Mouse (Mus musculus) MEL (cell line): ENCODE data around the gene Gstm2. TPM values are rescaled to one million over a fixed set of nuclear protein-coding genes. Genes with fewer than 3 reads are reported as not detected.

Experiments
- DNase-seq: peaks from one replicate; pipeline ENCODE4 v3.0.0; 2011; ENCODE audit warnings: low read depth, low spot score
- H3K27ac ChIP-seq: 2 replicates; pipeline ENCODE4 v1.5.1; 2012; ENCODE audit warnings: low read depth, mild to moderate bottlenecking, control low read depth, low read length, moderate library complexity; ENCODE audit not compliant: control insufficient read depth
- H3K27me3 ChIP-seq, 2 experiments: fragments of 150-350 bp in 1 of 2; sonication (generic) in 1 of 2; 2 replicates each; pipeline ENCODE4 v1.6.1; 2012; ENCODE audit warnings: low read length in 2 of 2, mild to moderate bottlenecking in 2 of 2, improper control_type of control experiment in 1 of 2, moderate library complexity in 1 of 2; ENCODE audit not compliant: insufficient read depth in 2 of 2, control insufficient read depth in 1 of 2
- H3K36me3 ChIP-seq, 2 experiments: 2 replicates each; pipeline ENCODE4 v1.6.1; 2012 to 2014; ENCODE audit warnings: low read length in 2 of 2, improper control_type of control experiment in 1 of 2, inconsistent platforms in 1 of 2, mild to moderate bottlenecking in 1 of 2; ENCODE audit not compliant: insufficient read depth in 2 of 2, control insufficient read depth in 1 of 2
- H3K4me1 ChIP-seq, 2 experiments: fragments of 150-350 bp in 1 of 2; sonication (generic) in 1 of 2; 2 replicates each; pipeline ENCODE4 v1.6.1; 2012; ENCODE audit warnings: low read length in 2 of 2, improper control_type of control experiment in 1 of 2, mild to moderate bottlenecking in 1 of 2; ENCODE audit not compliant: insufficient read depth in 2 of 2, control insufficient read depth in 1 of 2
- H3K4me3 ChIP-seq, 2 experiments: fragments of 150-350 bp in 1 of 2; sonication (generic) in 1 of 2; 2 replicates each; pipeline ENCODE4 v1.5.1; 2012; ENCODE audit warnings: low read depth in 2 of 2, low read length in 2 of 2, mild to moderate bottlenecking in 2 of 2, moderate library complexity in 2 of 2, control low read depth in 1 of 2, improper control_type of control experiment in 1 of 2; ENCODE audit not compliant: control insufficient read depth in 1 of 2, insufficient read depth in 1 of 2
- H3K79me2 ChIP-seq: 2 replicates; pipeline ENCODE4 v1.6.1; 2012; ENCODE audit warnings: mild to moderate bottlenecking, low read length, moderate library complexity; ENCODE audit not compliant: control insufficient read depth, poor library complexity, insufficient read depth
- H3K9ac ChIP-seq: 2 replicates; pipeline ENCODE4 v1.6.1; 2012; ENCODE audit warnings: low read depth, mild to moderate bottlenecking, control low read depth, low read length, moderate library complexity; ENCODE audit not compliant: control insufficient read depth, poor library complexity, severe bottlenecking
- H3K9me3 ChIP-seq: fragments of 150-350 bp; sonication (generic); replicated peaks from 2 replicates; pipeline ENCODE4 v1.6.1; 2012; ENCODE audit warnings: mild to moderate bottlenecking, low read length, improper control_type of control experiment, moderate library complexity; ENCODE audit not compliant: insufficient read depth
- BHLHE40 ChIP-seq: IDR thresholded peaks from 2 replicates; pipeline ENCODE4 v1.6.1; 2012; ENCODE audit warnings: low read depth, mild to moderate bottlenecking, inconsistent platforms, low read length, improper control_type of control experiment, borderline replicate concordance
- CHD1 ChIP-seq: IDR thresholded peaks from 2 replicates; pipeline ENCODE4 v1.6.1; 2012; ENCODE audit warnings: low read depth, mild to moderate bottlenecking, inconsistent platforms, low read length, improper control_type of control experiment
- CHD2 ChIP-seq: IDR thresholded peaks from 2 replicates; pipeline ENCODE4 v1.6.1; 2011; ENCODE audit warnings: low read length, improper control_type of control experiment
- CTCF ChIP-seq, 3 experiments: IDR thresholded peaks in 2 of 3; conservative IDR thresholded peaks in 1 of 3; 2 replicates each; pipeline ENCODE4 v1.5.1; 2011 to 2012; ENCODE audit warnings: low read length in 3 of 3, low read depth in 2 of 3, mild to moderate bottlenecking in 2 of 3, improper control_type of control experiment in 1 of 3, inconsistent platforms in 1 of 3, mixed read lengths in 1 of 3, moderate library complexity in 1 of 3; ENCODE audit not compliant: control insufficient read depth in 1 of 3, insufficient read depth in 1 of 3, poor library complexity in 1 of 3, severe bottlenecking in 1 of 3
- EP300 ChIP-seq, 2 experiments: IDR thresholded peaks; 2 replicates each; pipeline ENCODE4 v1.6.1; 2011; ENCODE audit warnings: improper control_type of control experiment in 2 of 2, low read length in 2 of 2, low read depth in 1 of 2, mild to moderate bottlenecking in 1 of 2
- GATA1 ChIP-seq: IDR thresholded peaks from 2 replicates; pipeline ENCODE4 v1.6.1; 2011; ENCODE audit warnings: low read depth, low read length, improper control_type of control experiment
- HCFC1 ChIP-seq: IDR thresholded peaks from 2 replicates; pipeline ENCODE4 v1.6.1; 2012; ENCODE audit warnings: low read depth, mild to moderate bottlenecking, inconsistent platforms, low read length, improper control_type of control experiment, moderate library complexity
- KAT2A ChIP-seq: conservative IDR thresholded peaks from 2 replicates; pipeline ENCODE4 v1.6.1; 2012; ENCODE audit warnings: low read depth, low read length, improper control_type of control experiment, inconsistent platforms
- MAX ChIP-seq: IDR thresholded peaks from 2 replicates; pipeline ENCODE4 v1.6.1; 2011; ENCODE audit warnings: low read length, improper control_type of control experiment
- MEF2A ChIP-seq: IDR thresholded peaks from 2 replicates; pipeline ENCODE4 v1.6.1; 2014; ENCODE audit warnings: low read depth, mild to moderate bottlenecking, inconsistent platforms, low read length, improper control_type of control experiment; ENCODE audit not compliant: poor library complexity, insufficient replicate concordance, severe bottlenecking; ENCODE audit errors: extremely low read depth
- MXI1 ChIP-seq: IDR thresholded peaks from 2 replicates; pipeline ENCODE4 v1.6.1; 2011; ENCODE audit warnings: mild to moderate bottlenecking, low read depth, low read length, improper control_type of control experiment
- MYB ChIP-seq: IDR thresholded peaks from 2 replicates; pipeline ENCODE4 v1.6.1; 2011; ENCODE audit warnings: mild to moderate bottlenecking, low read depth, low read length, improper control_type of control experiment
- MYC ChIP-seq: IDR thresholded peaks from 2 replicates; pipeline ENCODE4 v1.6.1; 2011; ENCODE audit warnings: low read depth, mild to moderate bottlenecking, low read length, improper control_type of control experiment, moderate library complexity
- POLR2AphosphoS2 ChIP-seq: IDR thresholded peaks from 2 replicates; pipeline ENCODE4 v1.6.1; 2011; ENCODE audit warnings: low read length, improper control_type of control experiment
- RAD21 ChIP-seq: IDR thresholded peaks from 2 replicates; pipeline ENCODE4 v1.6.1; 2011; ENCODE audit warnings: mild to moderate bottlenecking, low read depth, low read length, improper control_type of control experiment
- RCOR1 ChIP-seq: IDR thresholded peaks from 2 replicates; pipeline ENCODE4 v1.6.1; 2012; ENCODE audit warnings: low read depth, mild to moderate bottlenecking, inconsistent platforms, low read length, improper control_type of control experiment
- TAL1 ChIP-seq: IDR thresholded peaks from 2 replicates; pipeline ENCODE4 v1.6.1; 2012; ENCODE audit warnings: mild to moderate bottlenecking, inconsistent platforms, low read length, moderate library complexity, mixed read lengths
- TBP ChIP-seq: IDR thresholded peaks from 2 replicates; pipeline ENCODE4 v1.8.0; 2011; ENCODE audit warnings: low read depth, low read length, improper control_type of control experiment
- USF2 ChIP-seq, 2 experiments: IDR thresholded peaks; 2 replicates each; pipeline ENCODE4 v1.6.1; 2011 to 2012; ENCODE audit warnings: improper control_type of control experiment in 2 of 2, low read length in 2 of 2, borderline replicate concordance in 1 of 2, inconsistent platforms in 1 of 2, low read depth in 1 of 2, mild to moderate bottlenecking in 1 of 2; ENCODE audit not compliant: insufficient read depth in 1 of 2
- ZC3H11A ChIP-seq: IDR thresholded peaks from 2 replicates; pipeline ENCODE4 v1.6.1; 2012; ENCODE audit warnings: low read depth, mild to moderate bottlenecking, inconsistent platforms, low read length, improper control_type of control experiment
- ZKSCAN1 ChIP-seq: IDR thresholded peaks from 2 replicates; pipeline ENCODE4 v1.6.1; 2012; ENCODE audit warnings: low read depth, mild to moderate bottlenecking, inconsistent platforms, low read length, improper control_type of control experiment, moderate library complexity
- ZMIZ1 ChIP-seq: IDR thresholded peaks from 2 replicates; pipeline ENCODE4 v1.6.1; 2012; ENCODE audit warnings: low read depth, mild to moderate bottlenecking, inconsistent platforms, low read length, improper control_type of control experiment, moderate library complexity
- ZNF384 ChIP-seq: IDR thresholded peaks from 2 replicates; pipeline ENCODE4 v1.6.1; 2012; ENCODE audit warnings: low read depth, mild to moderate bottlenecking, inconsistent platforms, low read length, improper control_type of control experiment
- polyA plus RNA-seq, 2 experiments: library from polyadenylated mRNA; stranded (reverse) in 1 of 2; unstranded in 1 of 2; fragments of >175 nt in 1 of 2; fragments of >200 nt in 1 of 2; gene quantifications; 2 replicates each; pipeline versions ENCODE4 v1.2.1 to v1.2.4; 2012; ENCODE audit warnings: low replicate concordance in 2 of 2, low read depth in 1 of 2; ENCODE audit not compliant: insufficient read length in 2 of 2, insufficient read depth in 1 of 2, missing spikeins in 1 of 2
- total RNA-seq: library from RNA; depleted of rRNA; stranded (reverse); fragments of 300-350 nt; gene quantifications from 2 replicates; pipeline ENCODE4 v1.2.3, GENCODE M21; 2012

Gene Gstm2
- total and polyA plus RNA-seq, 3 experiments, result not detected

GRCm38 (mm10) chr3:107935888-107936287, 50.4 kb downstream of the Gstm2 start:
- H3K4me1 ChIP-seq, result peaks cover 2 to 12% of the 10 kb centered on the region in 2 experiments; a peak in 2 of 4 replicates
- no peak overlapping the region for H3K27ac ChIP-seq
- no peaks in the 10 kb centered on the region for H3K9me3 ChIP-seq
- TF ChIP-seq CHD2, result no peak
- no peak for TF ChIP-seq KAT2A
- TF ChIP-seq CHD1, result no peak
- TF ChIP-seq ZC3H11A, result no peak
- no peak for TF ChIP-seq POLR2AphosphoS2
- no peak for TF ChIP-seq CTCF (IDR thresholded peaks at IDR 0.05 in 2 of 3, conservative IDR thresholded peaks at IDR 0.05 in 1 of 3; ENCODE audit: control insufficient read depth in 1 of 3, insufficient read depth in 1 of 3, low read depth in 2 of 3, low read length in 3 of 3, poor library complexity in 1 of 3, severe bottlenecking in 1 of 3)
- TF ChIP-seq EP300 (IDR thresholded peaks at IDR 0.05; ENCODE audit: low read depth in 1 of 2, low read length in 2 of 2), result no peak
- TF ChIP-seq ZMIZ1, result no peak
- no peak for TF ChIP-seq MEF2A
- TF ChIP-seq TBP, result no peak
- TF ChIP-seq BHLHE40, result no peak
- TF ChIP-seq MYB, result no peak
- no peak for TF ChIP-seq MAX
- TF ChIP-seq MYC, result no peak
- H3K27me3 ChIP-seq, result peaks cover 0 to 1% of the 10 kb centered on the region in 2 experiments; a peak in 2 of 4 replicates
- H3K36me3 ChIP-seq, result peaks cover 0 to 4% of the 10 kb centered on the region in 2 experiments; a peak in 2 of 4 replicates
- H3K4me3 ChIP-seq, result no peak overlapping the region
- DNase-seq, result no peak
- no peaks in the 10 kb centered on the region for H3K79me2 ChIP-seq
- H3K9ac ChIP-seq, result no peak overlapping the region

- TF ChIP-seq ZC3H11A, result no peak
- no peak for TF ChIP-seq MXI1
- no peak for TF ChIP-seq GATA1
- no peak for TF ChIP-seq MYB
- no peak for TF ChIP-seq CHD2
- TF ChIP-seq HCFC1, result no peak
- TF ChIP-seq TAL1, result no peak
- TF ChIP-seq EP300 (IDR thresholded peaks at IDR 0.05; ENCODE audit: low read depth in 1 of 2, low read length in 2 of 2), result no peak
- no peak for TF ChIP-seq CTCF (IDR thresholded peaks at IDR 0.05 in 2 of 3, conservative IDR thresholded peaks at IDR 0.05 in 1 of 3; ENCODE audit: control insufficient read depth in 1 of 3, insufficient read depth in 1 of 3, low read depth in 2 of 3, low read length in 3 of 3, poor library complexity in 1 of 3, severe bottlenecking in 1 of 3)
- no peak for TF ChIP-seq ZKSCAN1
- no peak for TF ChIP-seq RCOR1
- TF ChIP-seq RAD21, result no peak
- no peak for TF ChIP-seq ZNF384
- no peak for TF ChIP-seq USF2 (IDR thresholded peaks at IDR 0.05; ENCODE audit: borderline replicate concordance in 1 of 2, insufficient read depth in 1 of 2, low read depth in 1 of 2, low read length in 2 of 2)
- peaks cover 2 to 12% of the 10 kb centered on the region in 2 experiments; a peak in 2 of 4 replicates for H3K4me1 ChIP-seq
- peaks cover 0 to 4% of the 10 kb centered on the region in 2 experiments; a peak in 2 of 4 replicates for H3K36me3 ChIP-seq
- no peak for DNase-seq
- H3K79me2 ChIP-seq, result no peaks in the 10 kb centered on the region
- H3K4me3 ChIP-seq, result no peak overlapping the region
- no peak overlapping the region for H3K9ac ChIP-seq
- H3K9me3 ChIP-seq, result no peaks in the 10 kb centered on the region
- peaks cover 0 to 1% of the 10 kb centered on the region in 2 experiments; a peak in 2 of 4 replicates for H3K27me3 ChIP-seq
- no peak overlapping the region for H3K27ac ChIP-seq
These were observed 51.0 kb downstream of the Gstm2 start for GRCm38 (mm10) chr3:107935268-107935667.
